Comparison of ENCODE assay signal across 1 mouse cellular context in the genomic region with DNA sequence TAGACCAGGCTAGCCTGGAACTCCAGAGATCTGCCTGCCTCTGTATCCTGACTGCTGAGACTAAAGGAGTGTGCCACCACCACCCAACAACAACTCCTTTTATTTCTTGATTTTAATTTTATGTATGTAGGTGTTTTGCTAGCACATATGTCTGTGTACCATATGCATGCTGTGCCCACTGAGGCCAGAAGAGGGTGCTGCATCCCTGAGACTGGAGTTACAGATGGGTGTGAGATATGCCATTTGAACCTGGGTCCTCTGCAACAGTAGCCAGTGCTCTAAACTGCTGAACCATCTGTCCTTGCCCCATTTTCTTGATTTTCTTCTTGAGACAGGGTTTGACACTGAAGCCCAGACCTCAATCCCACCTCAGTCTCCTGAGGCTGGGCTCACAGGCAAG.
A peak's percentile ranks its signal among the peaks of the same experiment; 100 is the strongest.
TF ChIP-seq lines count a peak whose summit lies in the region.

No protein-coding gene starts in this region.

TF ChIP-seq in MEL, 35 proteins besides CTCF, POLR2A, EP300 and RAD21 (continued from another document):
- peak; percentile 94 for TF ChIP-seq SMC3 (IDR thresholded peaks at IDR 0.05; ENCODE audit: low read depth, low read length)
- no peak for TF ChIP-seq MYB (IDR thresholded peaks at IDR 0.05; ENCODE audit: low read depth, low read length)
- no peak for TF ChIP-seq GABPA (IDR thresholded peaks at IDR 0.05; ENCODE audit: low read depth, low read length)
